Mouse (Mus musculus): ENCODE data around the gene A730049H05Rik. TPM values are rescaled to one million over a fixed set of nuclear protein-coding genes. Genes with fewer than 3 reads are reported as not detected.

Gene A730049H05Rik
- polyA plus RNA-seq, 1 experiment: 2.6 TPM

DNA sequence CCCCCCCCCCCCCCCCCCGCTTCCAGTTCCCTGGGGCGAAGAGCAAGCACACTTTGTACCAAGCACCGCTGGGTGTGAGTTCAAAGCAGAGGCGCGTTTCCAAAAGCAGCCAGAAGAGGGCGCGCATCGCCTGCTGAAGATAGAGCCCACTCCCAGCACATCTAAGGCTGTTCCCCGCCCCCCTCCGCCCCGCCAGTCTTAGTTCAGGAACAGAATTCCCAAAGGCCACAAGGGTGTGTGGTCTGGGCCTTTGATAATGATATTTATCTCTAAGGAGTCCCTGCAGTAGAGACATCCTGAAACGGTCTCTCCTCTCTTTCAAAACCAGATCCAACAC lies 28.9 kb upstream of the A730049H05Rik start:
- H3K27me3 ChIP-seq (replicated peaks; ENCODE audit: control insufficient read depth, insufficient read depth, low read length): no peaks in the 10 kb centered on the region
- TF ChIP-seq POLR2A (IDR thresholded peaks at IDR 0.05; ENCODE audit: low read depth, low read length) (no peak), CTCF (conservative IDR thresholded peaks at IDR 0.05; ENCODE audit: insufficient read depth, insufficient read length, low read depth, low read length) (peak; percentile 84)
- H3K4me3 ChIP-seq (ENCODE audit: insufficient read depth, low read depth, low read length): no peak overlapping the region
- peaks cover 6% of the 10 kb centered on the region; the same call in 1 of the 2 replicates for H3K4me1 ChIP-seq (ENCODE audit: control insufficient read depth, insufficient read depth, low read length)
- peak; percentile 95 for DNase-seq
- 3% methylated on average over 12 of the region's 12 CpGs for WGBS
- no peaks in the 10 kb centered on the region; the same call in 1 of the 2 replicates for H3K36me3 ChIP-seq (ENCODE audit: control insufficient read depth, insufficient read depth, low read length)
- H3K27ac ChIP-seq (ENCODE audit: insufficient read depth, low read depth, low read length): no peak overlapping the region

DNA sequence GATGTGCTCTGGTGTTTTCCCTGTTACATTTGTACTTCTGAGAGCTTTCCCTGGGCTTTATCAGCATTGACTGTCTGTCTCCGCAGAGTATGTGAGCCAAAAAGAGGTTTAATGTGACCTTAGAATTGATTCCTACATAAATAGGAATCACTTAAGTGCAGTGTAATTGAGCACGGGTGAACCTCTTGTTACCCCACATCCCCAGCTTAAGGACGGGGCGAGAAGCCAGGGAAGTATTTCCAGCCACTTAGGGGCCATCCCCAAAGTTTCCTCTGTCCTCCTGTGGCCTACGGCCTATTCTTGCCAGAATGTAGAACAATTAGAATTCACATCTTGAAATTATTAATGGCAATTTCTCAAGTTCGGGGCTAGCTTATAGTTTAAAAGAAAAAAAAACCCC lies 22.5 kb upstream of the A730049H05Rik start:
- H3K36me3 ChIP-seq (ENCODE audit: control insufficient read depth, insufficient read depth, low read length): peaks cover 5% of the 10 kb centered on the region
- DNase-seq: no peak
- H3K4me1 ChIP-seq (ENCODE audit: control insufficient read depth, insufficient read depth, low read length): no peaks in the 10 kb centered on the region
- no peak for TF ChIP-seq POLR2A (IDR thresholded peaks at IDR 0.05; ENCODE audit: low read depth, low read length)
- TF ChIP-seq CTCF (conservative IDR thresholded peaks at IDR 0.05; ENCODE audit: insufficient read depth, insufficient read length, low read depth, low read length): no peak
- 78% methylated on average over 6 of the region's 6 CpGs for WGBS
- H3K27ac ChIP-seq (ENCODE audit: insufficient read depth, low read depth, low read length): no peak overlapping the region
- no peak overlapping the region for H3K4me3 ChIP-seq (ENCODE audit: insufficient read depth, low read depth, low read length)
- H3K27me3 ChIP-seq (replicated peaks; ENCODE audit: control insufficient read depth, insufficient read depth, low read length): no peaks in the 10 kb centered on the region

DNA sequence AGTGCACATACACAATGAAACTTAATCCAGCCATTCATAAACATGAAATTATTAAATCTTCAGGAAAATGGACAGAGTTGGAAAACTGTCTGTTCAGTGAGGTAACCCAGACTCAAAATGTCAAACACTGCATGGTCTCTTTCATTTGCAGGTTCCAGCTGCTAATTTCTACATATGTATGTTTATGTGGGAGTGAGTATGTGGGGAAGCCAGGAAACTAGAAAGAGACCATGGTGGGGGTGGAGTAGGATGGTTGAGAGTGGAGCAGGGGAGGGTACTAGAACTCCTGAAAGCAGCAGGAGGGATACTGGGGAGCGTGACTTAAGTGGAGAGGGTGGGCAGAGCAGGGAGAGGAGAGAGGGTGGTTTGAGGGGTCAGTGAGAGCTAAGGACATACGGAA lies 14.8 kb upstream of the A730049H05Rik start:
- H3K4me3 ChIP-seq (ENCODE audit: insufficient read depth, low read depth, low read length): no peak overlapping the region
- peaks cover 3% of the 10 kb centered on the region for H3K36me3 ChIP-seq (ENCODE audit: control insufficient read depth, insufficient read depth, low read length)
- no peaks in the 10 kb centered on the region for H3K27me3 ChIP-seq (replicated peaks; ENCODE audit: control insufficient read depth, insufficient read depth, low read length)
- peaks cover 3% of the 10 kb centered on the region; the same call in 1 of the 2 replicates for H3K4me1 ChIP-seq (ENCODE audit: control insufficient read depth, insufficient read depth, low read length)
- DNase-seq: no peak
- H3K27ac ChIP-seq (ENCODE audit: insufficient read depth, low read depth, low read length): no peak overlapping the region
- 100% methylated on average over 2 of the region's 2 CpGs for WGBS
- no peak for TF ChIP-seq CTCF (conservative IDR thresholded peaks at IDR 0.05; ENCODE audit: insufficient read depth, insufficient read length, low read depth, low read length)
- no peak for TF ChIP-seq POLR2A (IDR thresholded peaks at IDR 0.05; ENCODE audit: low read depth, low read length)

DNA sequence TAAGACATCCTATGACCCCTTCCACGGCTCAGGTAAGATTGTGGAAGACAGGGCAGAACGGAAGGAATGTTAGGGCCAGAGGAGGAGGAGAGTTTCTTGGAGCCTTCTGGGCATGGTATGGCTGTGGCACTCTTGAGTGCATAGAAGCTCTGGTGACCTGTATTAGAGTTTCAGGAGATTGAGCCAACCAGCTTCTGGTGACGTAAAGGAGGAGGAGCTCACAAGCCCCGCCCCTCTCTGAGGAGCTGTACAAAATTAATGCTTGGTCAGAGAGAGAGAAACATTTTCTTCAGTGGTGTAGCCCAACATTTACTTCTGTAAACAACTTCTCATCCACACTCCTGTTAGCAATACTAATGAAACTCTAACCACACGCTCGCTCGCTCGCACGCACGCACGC lies 13.9 kb upstream of the A730049H05Rik start:
- DNase-seq: no peak
- TF ChIP-seq CTCF (conservative IDR thresholded peaks at IDR 0.05; ENCODE audit: insufficient read depth, insufficient read length, low read depth, low read length) (no peak), POLR2A (IDR thresholded peaks at IDR 0.05; ENCODE audit: low read depth, low read length) (no peak)
- H3K27me3 ChIP-seq (replicated peaks; ENCODE audit: control insufficient read depth, insufficient read depth, low read length): no peaks in the 10 kb centered on the region
- H3K4me3 ChIP-seq (ENCODE audit: insufficient read depth, low read depth, low read length): no peak overlapping the region
- H3K4me1 ChIP-seq (ENCODE audit: control insufficient read depth, insufficient read depth, low read length): peaks cover 3% of the 10 kb centered on the region; the same call in 1 of the 2 replicates
- no peak overlapping the region for H3K27ac ChIP-seq (ENCODE audit: insufficient read depth, low read depth, low read length)
- WGBS: 89% methylated on average over 11 of the region's 11 CpGs
- peaks cover 3% of the 10 kb centered on the region; the same call in 1 of the 2 replicates for H3K36me3 ChIP-seq (ENCODE audit: control insufficient read depth, insufficient read depth, low read length)

DNA sequence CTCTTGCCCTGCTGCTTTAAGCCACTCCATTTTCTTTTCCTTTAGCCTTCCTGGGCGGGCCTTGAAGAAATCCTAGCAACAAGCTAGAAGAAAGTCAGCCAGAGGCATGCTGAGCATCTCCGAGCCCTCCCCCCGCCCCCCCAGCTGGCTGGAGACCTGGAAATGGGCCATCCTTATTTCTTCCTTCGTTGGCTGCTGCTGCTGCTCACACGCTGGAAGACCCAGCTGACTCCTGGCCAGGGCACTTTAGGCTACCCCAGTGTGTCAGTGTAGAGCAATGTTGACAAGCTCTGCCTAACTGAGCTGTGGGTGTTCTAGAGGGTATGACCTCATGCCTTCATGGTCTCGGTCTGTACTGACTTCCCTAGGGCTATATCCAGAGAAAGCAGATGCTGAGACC lies 13.1 kb upstream of the A730049H05Rik start:
- Histone ChIP-seq H3K27me3 (replicated peaks; ENCODE audit: control insufficient read depth, insufficient read depth, low read length) (no peaks in the 10 kb centered on the region), H3K4me1 (ENCODE audit: control insufficient read depth, insufficient read depth, low read length) (peaks cover 3% of the 10 kb centered on the region; the same call in 1 of the 2 replicates), H3K4me3 (ENCODE audit: insufficient read depth, low read depth, low read length) (no peak overlapping the region), H3K36me3 (ENCODE audit: control insufficient read depth, insufficient read depth, low read length) (peaks cover 3% of the 10 kb centered on the region; the same call in 1 of the 2 replicates), H3K27ac (ENCODE audit: insufficient read depth, low read depth, low read length) (peak overlapping the region; percentile 48; the same call in 1 of the 2 replicates)
- DNase-seq: peak; percentile 58
- TF ChIP-seq POLR2A (IDR thresholded peaks at IDR 0.05; ENCODE audit: low read depth, low read length) (no peak), CTCF (conservative IDR thresholded peaks at IDR 0.05; ENCODE audit: insufficient read depth, insufficient read length, low read depth, low read length) (no peak)
- WGBS: 47% methylated on average over 6 of the region's 6 CpGs

DNA sequence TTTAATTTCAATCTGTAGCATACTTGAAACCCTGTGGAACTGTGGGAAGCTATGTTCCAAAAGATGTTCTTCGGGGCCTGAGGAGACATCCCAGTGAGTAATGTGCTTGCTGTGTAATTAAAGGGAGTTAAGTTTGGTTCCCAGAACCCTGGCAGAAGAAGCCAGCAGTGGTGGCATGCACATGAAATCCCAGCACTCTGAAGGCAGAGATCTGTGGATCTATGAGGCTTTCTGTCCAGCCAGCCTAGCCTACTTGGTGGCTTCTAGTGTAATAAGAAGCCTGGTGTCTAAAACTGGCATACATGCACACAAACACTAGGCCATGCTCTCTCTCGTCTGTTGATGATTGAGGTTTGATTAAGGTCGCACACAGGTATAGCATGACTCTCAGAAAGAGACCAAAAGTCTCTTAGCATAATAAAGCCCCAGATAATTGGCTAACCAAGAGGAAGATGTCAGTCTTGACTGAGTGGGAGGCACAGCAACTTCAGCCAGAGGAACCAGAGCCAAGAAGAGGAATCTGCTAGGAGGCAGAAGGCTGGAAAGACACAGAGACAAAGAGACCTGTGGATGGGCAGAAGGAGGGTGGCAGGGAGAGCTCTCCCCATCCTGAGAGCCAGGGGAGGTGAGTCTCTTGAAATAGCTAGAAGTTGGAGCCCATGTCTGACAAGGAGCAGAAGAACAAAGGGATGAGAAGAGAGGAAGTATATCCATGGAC lies 11.9 kb upstream of the A730049H05Rik start:
- Histone ChIP-seq H3K27ac (ENCODE audit: insufficient read depth, low read depth, low read length) (no peak overlapping the region), H3K4me3 (ENCODE audit: insufficient read depth, low read depth, low read length) (no peak overlapping the region), H3K36me3 (ENCODE audit: control insufficient read depth, insufficient read depth, low read length) (peaks cover 3% of the 10 kb centered on the region; the same call in 1 of the 2 replicates), H3K27me3 (replicated peaks; ENCODE audit: control insufficient read depth, insufficient read depth, low read length) (no peaks in the 10 kb centered on the region), H3K4me1 (ENCODE audit: control insufficient read depth, insufficient read depth, low read length) (peaks cover 3% of the 10 kb centered on the region; the same call in 1 of the 2 replicates)
- TF ChIP-seq POLR2A (IDR thresholded peaks at IDR 0.05; ENCODE audit: low read depth, low read length) (no peak), CTCF (conservative IDR thresholded peaks at IDR 0.05; ENCODE audit: insufficient read depth, insufficient read length, low read depth, low read length) (no peak)
- 88% methylated on average over 3 of the region's 3 CpGs for WGBS
- no peak for DNase-seq

DNA sequence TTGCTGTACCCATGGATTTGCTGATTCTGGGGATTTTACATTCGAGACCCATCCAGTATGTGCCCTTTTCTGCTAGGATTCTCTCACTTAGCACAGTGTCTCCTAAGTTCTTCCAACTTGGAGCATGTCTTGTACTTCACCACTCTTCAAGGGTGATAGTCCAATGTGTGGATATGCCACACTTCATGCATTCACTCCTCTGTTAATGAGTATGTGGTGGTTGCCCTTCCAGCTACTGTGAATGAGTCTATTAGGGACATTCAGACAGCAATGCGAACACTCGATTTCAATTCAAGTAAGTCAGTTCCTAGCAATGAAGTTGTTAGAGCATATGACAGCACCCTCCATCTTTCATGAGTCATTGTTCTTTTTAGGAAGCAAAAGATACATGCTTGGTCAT lies 6.5 kb upstream of the A730049H05Rik start:
- H3K36me3 ChIP-seq (ENCODE audit: control insufficient read depth, insufficient read depth, low read length): peaks cover 3% of the 10 kb centered on the region; the same call in 1 of the 2 replicates
- H3K4me1 ChIP-seq (ENCODE audit: control insufficient read depth, insufficient read depth, low read length): peaks cover 33% of the 10 kb centered on the region
- TF ChIP-seq CTCF (conservative IDR thresholded peaks at IDR 0.05; ENCODE audit: insufficient read depth, insufficient read length, low read depth, low read length): no peak
- no peak for TF ChIP-seq POLR2A (IDR thresholded peaks at IDR 0.05; ENCODE audit: low read depth, low read length)
- peak overlapping the region; percentile 94 for H3K27ac ChIP-seq (ENCODE audit: insufficient read depth, low read depth, low read length)
- WGBS: 58% methylated on average over 3 of the region's 3 CpGs
- H3K27me3 ChIP-seq (replicated peaks; ENCODE audit: control insufficient read depth, insufficient read depth, low read length): no peaks in the 10 kb centered on the region
- no peak overlapping the region for H3K4me3 ChIP-seq (ENCODE audit: insufficient read depth, low read depth, low read length)
- DNase-seq: peak; percentile 83

All from kidney, adult 2 months (tissue).